Mouse (Mus musculus) stomach, embryonic 16.5 days (tissue): Measurements from ENCODE around the gene Stat5b. TPM values are rescaled to one million over a fixed set of nuclear protein-coding genes. Genes with fewer than 3 reads are reported as not detected.

Experiments
- ATAC-seq: fragments of 200-750 bp; cut with Nextera tagmentation; 2 replicates; pipeline ENCODE4 v1.8.0; 2017; ENCODE audit warnings: moderate number of reproducible peaks, moderate TSS enrichment; ENCODE audit not compliant: insufficient read depth, low FRiP score
- H3K27ac ChIP-seq: fragments of 300-500 bp; sonication (generic); 2 replicates; pipeline ENCODE4 v1.5.1; 2014; ENCODE audit warnings: low read length
- H3K27me3 ChIP-seq: fragments of 300-500 bp; sonication (generic); 2 replicates; pipeline ENCODE4 v1.6.1; 2014; ENCODE audit warnings: low read length, control low read depth, mixed read lengths; ENCODE audit not compliant: control insufficient read depth, insufficient read depth
- H3K36me3 ChIP-seq: fragments of 300-500 bp; sonication (generic); 2 replicates; pipeline ENCODE4 v1.6.1; 2014; ENCODE audit warnings: low read length; ENCODE audit not compliant: control insufficient read depth, insufficient read depth
- H3K4me1 ChIP-seq: fragments of 300-500 bp; sonication (generic); 2 replicates; pipeline ENCODE4 v1.6.1; 2014; ENCODE audit warnings: low read length, control low read depth, mixed read lengths; ENCODE audit not compliant: control insufficient read depth, insufficient read depth
- H3K4me2 ChIP-seq: fragments of 300-500 bp; sonication (generic); 2 replicates; pipeline ENCODE4 v1.6.1; 2014; ENCODE audit warnings: low read depth, low read length, mixed read lengths
- H3K4me3 ChIP-seq: fragments of 300-500 bp; sonication (generic); replicated peaks from 2 replicates; pipeline ENCODE4 v1.5.1; 2014; ENCODE audit warnings: mild to moderate bottlenecking, low read length
- H3K9ac ChIP-seq: fragments of 300-500 bp; sonication (generic); 2 replicates; pipeline ENCODE4 v1.6.1; 2014; ENCODE audit warnings: low read length
- H3K9me3 ChIP-seq: fragments of 300-500 bp; sonication (generic); replicated peaks from 2 replicates; pipeline ENCODE4 v1.6.1; 2016; ENCODE audit warnings: low read length, control low read depth; ENCODE audit not compliant: control insufficient read depth
- WGBS: fragments of 180-500 bp; shearing (Covaris S2); extraction: QIAGEN DNeasy Blood & Tissue Kit; methylation state at CpG from one replicate; pipeline ENCODE4 v1.1.7; 2014; 5-methylcytosine and 5-hydroxymethylcytosine counted together
- polyA plus RNA-seq: library from polyadenylated mRNA; unstranded; fragments of >200 nt; fragmentation: Nextera tagmentation; extraction: Ambion mirVana; gene quantifications from 2 replicates; pipeline ENCODE4 v1.2.1, GENCODE M21; 2015

Gene Stat5b
- polyA plus RNA-seq, 1 experiment from 2014 or later, result 27.4 TPM

GRCm38 (mm10) chr11:100825451-100825850 lies 25.1 kb downstream of the Stat5b start:
- no peak overlapping the region for H3K4me2 ChIP-seq
- H3K36me3 ChIP-seq, result no peaks in the 10 kb centered on the region
- no peaks in the 10 kb centered on the region for H3K9me3 ChIP-seq
- H3K4me3 ChIP-seq, result no peak overlapping the region
- no peaks in the 10 kb centered on the region for H3K4me1 ChIP-seq
- H3K9ac ChIP-seq, result no peak overlapping the region
- ATAC-seq, result no peak
- 82% methylated on average over 9 of the region's 9 CpGs for WGBS
- no peak overlapping the region for H3K27ac ChIP-seq
- H3K27me3 ChIP-seq, result no peaks in the 10 kb centered on the region

GRCm38 (mm10) chr11:100824496-100824895 lies 26.0 kb downstream of the Stat5b start:
- no peaks in the 10 kb centered on the region for H3K4me1 ChIP-seq
- H3K27ac ChIP-seq, result no peak overlapping the region
- no peak overlapping the region for H3K4me2 ChIP-seq
- 79% methylated on average over 7 of the region's 7 CpGs for WGBS
- no peaks in the 10 kb centered on the region for H3K9me3 ChIP-seq
- no peak overlapping the region for H3K4me3 ChIP-seq
- no peak overlapping the region for H3K9ac ChIP-seq
- H3K27me3 ChIP-seq, result no peaks in the 10 kb centered on the region
- no peaks in the 10 kb centered on the region for H3K36me3 ChIP-seq
- no peak for ATAC-seq

GRCm38 (mm10) chr11:100823543-100824313 lies 26.8 kb downstream of the Stat5b start:
- Histone ChIP-seq H3K27ac (no peak overlapping the region), H3K4me3 (no peak overlapping the region), H3K4me2 (no peak overlapping the region), H3K9me3 (no peaks in the 10 kb centered on the region), H3K36me3 (no peaks in the 10 kb centered on the region), H3K9ac (no peak overlapping the region), H3K27me3 (no peaks in the 10 kb centered on the region), H3K4me1 (no peaks in the 10 kb centered on the region)
- ATAC-seq, result no peak
- 65% methylated on average over 8 of the region's 8 CpGs for WGBS

GRCm38 (mm10) chr11:100822365-100822764 lies 28.2 kb downstream of the Stat5b start:
- H3K27ac ChIP-seq, result peak overlapping the region; percentile 9; the same call in 1 of the 2 replicates
- H3K4me2 ChIP-seq, result no peak overlapping the region
- H3K9ac ChIP-seq, result no peak overlapping the region
- ATAC-seq, result no peak
- no peaks in the 10 kb centered on the region for H3K27me3 ChIP-seq
- H3K9me3 ChIP-seq, result no peaks in the 10 kb centered on the region
- no peaks in the 10 kb centered on the region for H3K36me3 ChIP-seq
- H3K4me1 ChIP-seq, result peaks cover 5% of the 10 kb centered on the region; the same call in 1 of the 2 replicates
- H3K4me3 ChIP-seq, result peak overlapping the region; percentile 2; the same call in 1 of the 2 replicates
- 48% methylated on average over 12 of the region's 12 CpGs for WGBS

GRCm38 (mm10) chr11:100821605-100822220 lies 28.8 kb downstream of the Stat5b start:
- Histone ChIP-seq H3K4me2 (no peak overlapping the region), H3K4me1 (peaks cover 9% of the 10 kb centered on the region), H3K27ac (no peak overlapping the region), H3K4me3 (no peak overlapping the region), H3K27me3 (no peaks in the 10 kb centered on the region), H3K9me3 (no peaks in the 10 kb centered on the region), H3K36me3 (no peaks in the 10 kb centered on the region), H3K9ac (no peak overlapping the region)
- WGBS, result 86% methylated on average over 13 of the region's 13 CpGs
- ATAC-seq, result no peak

- Histone ChIP-seq H3K9me3 (no peaks in the 10 kb centered on the region), H3K27ac (no peak overlapping the region), H3K4me2 (no peak overlapping the region), H3K36me3 (no peaks in the 10 kb centered on the region), H3K4me3 (no peak overlapping the region), H3K4me1 (peaks cover 20% of the 10 kb centered on the region), H3K9ac (no peak overlapping the region), H3K27me3 (no peaks in the 10 kb centered on the region)
- no peak for ATAC-seq
- 83% methylated on average over 8 of the region's 8 CpGs for WGBS
These were observed 30.5 kb downstream of the Stat5b start for GRCm38 (mm10) chr11:100820047-100820446.

GRCm38 (mm10) chr11:100819626-100820025 lies 30.9 kb downstream of the Stat5b start:
- no peak for ATAC-seq
- no peaks in the 10 kb centered on the region for H3K27me3 ChIP-seq
- H3K36me3 ChIP-seq, result no peaks in the 10 kb centered on the region
- H3K9ac ChIP-seq, result no peak overlapping the region
- peaks cover 24% of the 10 kb centered on the region for H3K4me1 ChIP-seq
- no peak overlapping the region for H3K27ac ChIP-seq
- H3K4me3 ChIP-seq, result no peak overlapping the region
- 84% methylated on average over 16 of the region's 16 CpGs for WGBS
- no peak overlapping the region for H3K4me2 ChIP-seq
- H3K9me3 ChIP-seq, result no peaks in the 10 kb centered on the region

GRCm38 (mm10) chr11:100819048-100819447 lies 31.5 kb downstream of the Stat5b start:
- Histone ChIP-seq H3K36me3 (no peaks in the 10 kb centered on the region), H3K27ac (no peak overlapping the region), H3K4me3 (no peak overlapping the region), H3K4me2 (no peak overlapping the region), H3K27me3 (no peaks in the 10 kb centered on the region), H3K4me1 (peaks cover 28% of the 10 kb centered on the region), H3K9ac (no peak overlapping the region), H3K9me3 (no peaks in the 10 kb centered on the region)
- ATAC-seq, result no peak
- 74% methylated on average over 8 of the region's 8 CpGs for WGBS

- Histone ChIP-seq H3K27ac (no peak overlapping the region), H3K36me3 (no peaks in the 10 kb centered on the region), H3K4me1 (peaks cover 28% of the 10 kb centered on the region), H3K27me3 (no peaks in the 10 kb centered on the region), H3K9me3 (no peaks in the 10 kb centered on the region), H3K4me3 (no peak overlapping the region), H3K4me2 (no peak overlapping the region), H3K9ac (no peak overlapping the region)
- no peak for ATAC-seq
- 81% methylated on average over 15 of the region's 15 CpGs for WGBS
These were observed 32.0 kb downstream of the Stat5b start for GRCm38 (mm10) chr11:100818359-100819012.
